ENCODE assay signal across 8 mouse cellular contexts in the genomic region with DNA sequence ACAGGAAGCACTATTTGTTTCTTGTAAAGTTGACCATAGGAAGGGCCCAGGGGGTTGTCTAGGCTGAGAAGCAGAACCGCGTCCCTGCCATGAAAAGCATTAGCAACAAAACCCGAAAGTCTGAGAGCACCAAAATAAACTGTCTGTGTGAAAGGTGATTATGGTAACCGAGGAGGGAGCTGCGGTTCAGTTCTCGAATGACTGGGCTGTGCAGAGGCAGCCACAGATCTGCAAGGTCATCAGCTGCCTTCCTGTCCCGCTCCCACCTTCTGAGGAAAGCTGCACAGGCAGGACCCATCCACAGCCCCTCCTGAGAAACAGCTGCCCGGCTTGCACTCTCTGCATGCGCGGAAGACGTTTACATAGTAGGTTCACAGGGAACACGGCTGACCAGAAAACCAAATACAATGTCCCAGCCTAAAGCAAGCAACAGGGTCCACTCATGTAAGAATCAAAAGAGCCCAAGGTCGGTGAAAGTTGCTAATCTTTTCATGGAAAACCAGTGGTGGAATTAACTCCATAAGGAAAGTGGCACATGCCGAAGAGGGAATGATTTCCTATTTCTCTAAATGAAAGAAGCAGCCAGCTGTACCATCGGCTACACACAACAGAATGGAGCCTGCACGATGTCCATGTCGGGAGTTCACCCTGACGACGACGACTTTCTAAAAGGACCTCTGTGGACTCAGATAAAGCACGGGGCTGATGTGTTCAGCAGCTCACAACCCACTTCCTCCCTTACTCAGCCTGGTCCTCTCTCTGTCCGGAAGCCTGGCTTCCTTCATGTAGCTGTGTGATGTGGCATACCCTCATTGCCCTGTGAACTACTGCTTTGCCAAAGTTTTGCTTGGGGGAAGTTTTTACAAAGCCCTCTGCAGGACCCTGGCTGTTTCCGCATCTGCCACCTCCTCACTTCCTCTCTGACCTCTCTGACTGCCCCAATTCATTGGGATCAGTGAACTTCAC.
DNase-seq lines count a peak whose midpoint lies in the region; ATAC-seq lines count a peak whose summit lies in the region.

No protein-coding gene starts in this region.

- peak overlapping the region; percentile 18; the same call in 1 of the 2 replicates for H3K4me2 ChIP-seq in kidney, embryonic 16.5 days (replicated peaks; ENCODE audit: low read depth, low read length)
- peak overlapping the region; percentile 35 for H3K4me2 ChIP-seq in heart, embryonic 12.5 days

- H3K4me3 ChIP-seq in kidney, embryonic 16.5 days (ENCODE audit: low read length), result no peak overlapping the region
- no peak overlapping the region for H3K4me3 ChIP-seq in heart, embryonic 12.5 days
- no peak overlapping the region for H3K4me3 ChIP-seq in midbrain, embryonic 10.5 days

- 37% methylated on average over 23 of the region's 23 CpGs for WGBS in kidney, embryonic 16.5 days
- WGBS in heart, embryonic 12.5 days, result 40% methylated on average over 23 of the region's 23 CpGs
- 72% methylated on average over 23 of the region's 23 CpGs for WGBS in midbrain, embryonic 10.5 days

- peaks cover 11% of the 10 kb centered on the region; the same call in 1 of the 2 replicates for H3K4me1 ChIP-seq in kidney, embryonic 16.5 days (ENCODE audit: insufficient read depth, low read length)
- peaks cover 21% of the 10 kb centered on the region for H3K4me1 ChIP-seq in heart, embryonic 12.5 days (replicated peaks)
- H3K4me1 ChIP-seq in midbrain, embryonic 10.5 days, result peaks cover 24% of the 10 kb centered on the region

- H3K9ac ChIP-seq in kidney, embryonic 16.5 days (replicated peaks; ENCODE audit: low read length), result peak overlapping the region; percentile 35; the same call in 1 of the 2 replicates
- no peak overlapping the region for H3K9ac ChIP-seq in heart, embryonic 12.5 days

- H3K36me3 ChIP-seq in kidney, embryonic 16.5 days (ENCODE audit: insufficient read depth, low read length), result no peaks in the 10 kb centered on the region
- peaks cover 8% of the 10 kb centered on the region for H3K36me3 ChIP-seq in heart, embryonic 12.5 days
- H3K36me3 ChIP-seq in midbrain, embryonic 10.5 days, result no peaks in the 10 kb centered on the region

- peak overlapping the region; percentile 29; the same call in 1 of the 2 replicates for H3K27ac ChIP-seq in kidney, embryonic 16.5 days (ENCODE audit: low read length)
- peak overlapping the region; percentile 74 for H3K27ac ChIP-seq in heart, embryonic 12.5 days (ENCODE audit: poor library complexity, severe bottlenecking)
- no peak overlapping the region for H3K27ac ChIP-seq in midbrain, embryonic 10.5 days (replicated peaks)

- no peaks in the 10 kb centered on the region for H3K9me3 ChIP-seq in kidney, embryonic 16.5 days (ENCODE audit: low read length)
- no peaks in the 10 kb centered on the region for H3K9me3 ChIP-seq in heart, embryonic 12.5 days (replicated peaks)
- no peaks in the 10 kb centered on the region for H3K9me3 ChIP-seq in midbrain, embryonic 10.5 days (replicated peaks)

- no peak for DNase-seq in kidney, adult 9 months
- peak; percentile 34 for DNase-seq in ZHBTc4 (ENCODE audit: low read depth, low spot score)
- peak; percentile 22 for DNase-seq in lung, postnatal 14 days
- DNase-seq in thymus, postnatal 0 days (ENCODE audit: low spot score), result peak; percentile 70
- DNase-seq in midbrain, embryonic 10.5 days (ENCODE audit: low spot score), result no peak
- no peak for DNase-seq in kidney, adult 8-10 months

- ATAC-seq in kidney, embryonic 16.5 days (ENCODE audit: low FRiP score, low TSS enrichment), result peak; percentile 65
- peak; percentile 89 for ATAC-seq in heart, embryonic 12.5 days (ENCODE audit: insufficient number of reproducible peaks, low FRiP score)

- H3K27me3 ChIP-seq in kidney, embryonic 16.5 days (ENCODE audit: insufficient read depth, low read length), result no peaks in the 10 kb centered on the region; the same call in 1 of the 2 replicates
- H3K27me3 ChIP-seq in heart, embryonic 12.5 days (replicated peaks), result no peaks in the 10 kb centered on the region
- no peaks in the 10 kb centered on the region for H3K27me3 ChIP-seq in midbrain, embryonic 10.5 days (ENCODE audit: low read depth, poor library complexity, severe bottlenecking)

Comparison
In these comparisons a context has a peak if more than half of its experiments do, and no peak if none do; other contexts are left out.
1. DNase-seq: peak in ZHBTc4 (single experiment), lung, postnatal 14 days (single experiment) and thymus, postnatal 0 days (single experiment); none in kidney, adult 9 months (single experiment), midbrain, embryonic 10.5 days (single experiment) and kidney, adult 8-10 months (0 of 2).